Mouse (Mus musculus): ENCODE results near the gene Doxl2.
"Not testable (repeated sequence)": the region's sequence is repeated elsewhere in the genome, so short reads cannot be mapped to it uniquely, and the experiment has no call there.

The Doxl2 gene

DNA sequence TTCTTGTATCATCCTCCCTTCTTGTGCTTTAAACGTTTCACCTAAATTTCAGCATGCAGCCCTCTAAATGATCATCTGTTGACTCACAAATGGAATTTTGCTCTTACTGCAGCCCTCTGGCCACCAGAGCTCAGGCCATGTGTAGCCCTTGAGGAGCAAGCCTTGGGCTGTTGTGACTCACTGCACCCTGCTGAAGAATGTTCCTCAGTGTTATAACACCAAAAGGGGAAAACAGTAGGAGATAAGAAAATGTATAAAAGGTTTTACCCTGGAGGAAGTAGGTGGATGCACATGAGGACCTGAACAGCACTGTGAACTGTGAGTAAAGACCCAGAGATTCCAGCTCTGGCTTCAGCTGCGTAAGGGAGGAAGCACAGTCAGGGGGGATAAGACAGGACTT lies at the start of gene Doxl2:
Gene Doxl2 (plus strand): TSS at position 301 of the 400 bp plus-strand sequence.
- no peak for DNase-seq (ENCODE audit: low spot score in 2 of 2)

DNA sequence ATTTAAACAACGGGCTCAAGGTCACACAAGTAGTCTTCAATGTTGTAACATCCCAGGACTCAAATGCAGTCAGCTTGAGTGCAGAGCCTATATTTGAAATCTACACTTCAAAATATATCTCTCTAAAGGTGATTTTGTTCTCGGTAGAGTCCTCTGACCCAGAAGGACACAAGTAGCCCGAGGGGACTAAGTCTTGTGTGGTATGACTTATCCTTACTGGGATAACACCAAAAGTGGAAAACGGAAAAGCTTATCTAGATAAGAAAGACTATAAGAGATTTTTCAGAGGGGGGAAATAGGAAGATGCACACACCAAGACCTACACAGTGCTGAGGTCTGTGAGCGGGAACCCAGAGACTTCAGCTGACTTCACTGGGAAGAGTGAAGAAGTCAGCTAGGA lies 45.2 kb upstream of the Doxl2 start, which contains the start of gene 1600015I10Rik:
Gene 1600015I10Rik (plus strand): TSS at position 301 of the 400 bp plus-strand sequence.
- DNase-seq (ENCODE audit: low spot score in 2 of 2): no peak

DNA sequence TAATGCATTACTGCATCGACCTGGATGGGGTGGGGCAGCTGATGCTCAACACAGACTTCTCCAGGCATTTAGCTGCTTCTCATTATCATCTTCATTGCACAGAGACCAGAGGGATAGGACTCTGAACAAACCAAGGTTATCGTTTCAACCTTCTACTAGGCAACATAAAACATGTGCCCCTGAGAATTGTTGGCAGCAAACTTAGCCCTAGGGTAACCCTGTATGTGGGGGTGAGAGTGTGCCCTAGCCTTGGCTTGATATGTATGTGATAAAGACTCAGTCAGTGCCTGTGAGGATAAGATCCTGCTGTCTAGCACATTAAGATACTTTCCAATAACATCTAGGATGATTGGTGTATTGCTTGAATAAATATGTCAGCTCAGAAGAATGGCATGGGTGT lies 25.2 kb upstream of the Doxl2 start:
- no peak for DNase-seq (ENCODE audit: low spot score in 2 of 2)

DNA sequence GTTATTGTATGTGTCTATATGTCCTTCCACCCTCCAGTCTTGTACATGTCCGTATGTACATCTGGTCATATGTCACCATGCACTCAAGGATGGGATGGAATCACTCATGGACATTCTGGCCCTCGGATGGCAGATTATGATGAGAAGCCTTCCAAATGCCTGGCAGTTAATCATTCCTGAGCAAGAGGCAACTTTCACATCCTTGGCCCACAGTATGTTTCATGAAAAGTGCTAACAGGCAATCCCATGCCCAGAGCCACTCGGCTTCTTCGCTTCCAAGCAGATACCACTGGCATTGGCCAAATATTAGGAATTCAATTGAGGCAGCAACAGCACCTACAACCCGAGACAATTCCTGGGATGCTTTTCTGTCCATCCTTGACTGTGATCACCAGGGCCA lies 24.1 kb upstream of the Doxl2 start:
- no peak for DNase-seq (ENCODE audit: low spot score in 2 of 2)

DNA sequence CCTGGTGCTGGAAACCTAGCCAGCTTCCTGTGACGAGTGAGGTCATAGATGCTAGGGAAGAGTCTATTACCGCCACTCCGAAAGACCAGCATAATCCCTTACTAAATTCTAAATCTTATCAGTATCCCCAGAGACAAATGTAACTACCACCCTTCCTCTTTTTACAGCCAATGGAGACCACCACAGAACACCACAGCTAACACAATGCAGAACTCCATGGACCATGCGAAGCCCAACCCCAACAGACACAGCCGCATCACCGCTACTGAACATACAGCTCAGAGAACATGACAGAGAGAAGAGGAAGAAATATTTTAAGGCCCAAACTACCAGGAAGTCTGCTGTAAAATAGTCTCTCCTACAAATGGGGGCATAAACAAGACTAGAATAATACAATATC lies 23.1 kb upstream of the Doxl2 start:
- DNase-seq (ENCODE audit: low spot score in 2 of 2): no peak

DNA sequence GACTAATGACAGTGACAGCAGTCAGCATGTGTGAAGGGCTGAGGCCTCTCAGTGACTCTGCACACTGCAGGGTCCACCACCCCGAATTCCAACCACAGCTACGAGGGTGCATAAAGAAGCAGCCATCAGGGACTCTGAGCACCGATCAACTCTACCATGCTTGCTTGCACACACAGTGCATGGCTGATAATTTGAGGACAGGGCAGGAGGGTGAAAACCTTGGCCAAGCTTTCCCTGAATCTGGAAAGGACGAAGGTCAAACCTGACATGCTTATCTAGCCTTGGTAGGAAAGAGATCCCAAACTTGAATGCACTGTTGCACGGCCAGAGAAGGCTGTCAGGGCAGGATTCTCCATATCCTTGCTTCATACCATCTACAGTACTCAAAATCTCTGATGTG lies 21.5 kb upstream of the Doxl2 start:
- DNase-seq (ENCODE audit: low spot score in 2 of 2): no peak

DNA sequence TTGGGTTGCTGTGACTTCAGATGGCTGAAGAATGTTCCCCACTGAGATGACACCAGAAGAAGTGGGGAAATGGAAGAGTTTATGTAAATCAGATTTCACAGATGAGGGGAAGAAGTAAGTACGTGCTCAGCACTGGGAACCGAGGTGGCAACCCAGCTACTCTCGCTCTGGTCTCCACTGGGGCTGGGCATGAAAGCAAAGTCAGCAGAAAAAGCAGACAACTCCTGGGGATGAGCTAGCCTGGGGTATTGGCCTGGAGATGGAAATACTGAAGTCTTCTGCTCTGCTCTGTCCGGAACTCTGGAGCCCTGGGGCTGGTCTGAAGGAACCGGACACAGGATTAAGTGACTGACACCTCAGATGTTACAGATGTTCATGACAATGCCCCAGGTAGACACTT lies 20.6 kb upstream of the Doxl2 start:
- DNase-seq (ENCODE audit: low spot score in 2 of 2): no peak

DNA sequence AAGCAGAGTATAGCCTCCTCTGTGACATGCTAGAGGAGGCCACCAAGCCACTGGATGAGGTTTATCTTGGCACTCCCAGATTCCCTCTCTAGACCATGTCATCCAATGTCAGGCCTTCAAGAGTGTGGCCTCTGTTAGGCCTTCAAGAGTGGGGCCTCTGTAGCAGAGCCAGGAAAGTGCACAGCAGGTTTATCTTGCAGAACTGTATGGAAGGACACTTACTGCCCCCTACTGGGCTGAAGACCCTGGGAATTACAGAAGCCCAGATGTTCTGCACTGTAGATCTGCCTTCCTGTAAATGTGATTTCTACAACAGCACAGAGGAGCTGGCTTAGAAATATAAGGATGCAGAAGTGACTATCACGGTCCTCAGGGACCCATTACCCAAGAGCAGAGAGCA lies 19.8 kb upstream of the Doxl2 start:
- peak; percentile 44 to 59 for DNase-seq (ENCODE audit: low spot score in 2 of 2)

DNA sequence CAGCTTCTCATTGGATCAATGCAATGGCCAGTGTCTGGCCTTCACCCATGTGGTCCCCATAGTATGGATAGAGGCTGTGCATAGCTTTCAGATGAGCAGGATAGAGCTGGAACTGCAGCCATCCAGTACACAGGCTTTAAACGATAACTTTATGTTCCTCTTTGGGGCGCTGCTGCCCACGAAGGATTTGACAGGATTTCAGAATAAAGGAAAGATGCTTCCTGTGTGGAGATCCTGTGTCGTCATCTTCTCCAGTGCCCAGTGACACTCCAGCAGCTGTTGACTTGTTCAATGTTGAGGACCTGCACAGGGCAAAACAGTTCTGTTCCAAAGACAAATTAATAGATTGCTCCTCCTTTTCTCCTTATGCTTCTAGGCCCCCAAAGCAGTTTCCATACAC lies 18.0 kb upstream of the Doxl2 start:
- DNase-seq (ENCODE audit: low spot score in 2 of 2): no peak

DNA sequence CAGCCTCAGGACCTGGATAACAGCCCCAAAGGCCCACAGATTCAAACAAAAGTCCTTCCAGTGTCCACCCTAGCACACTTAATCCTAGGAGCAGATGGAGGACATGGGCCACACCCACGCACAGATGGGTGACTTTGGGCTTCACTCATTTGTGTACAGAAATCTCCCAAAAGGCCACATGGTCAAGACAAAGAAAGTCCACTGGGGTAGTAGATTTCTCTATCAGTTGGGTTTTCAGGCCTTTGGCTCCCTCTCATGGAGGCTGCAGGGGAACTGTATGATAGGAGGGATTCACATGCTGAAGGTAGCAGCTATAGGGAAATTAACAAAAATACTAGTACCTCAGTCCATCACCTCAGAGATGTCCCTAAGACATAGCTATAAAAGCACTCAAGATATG lies 16.7 kb upstream of the Doxl2 start:
- DNase-seq (ENCODE audit: low spot score in 2 of 2): peak; percentile 43 to 60

DNA sequence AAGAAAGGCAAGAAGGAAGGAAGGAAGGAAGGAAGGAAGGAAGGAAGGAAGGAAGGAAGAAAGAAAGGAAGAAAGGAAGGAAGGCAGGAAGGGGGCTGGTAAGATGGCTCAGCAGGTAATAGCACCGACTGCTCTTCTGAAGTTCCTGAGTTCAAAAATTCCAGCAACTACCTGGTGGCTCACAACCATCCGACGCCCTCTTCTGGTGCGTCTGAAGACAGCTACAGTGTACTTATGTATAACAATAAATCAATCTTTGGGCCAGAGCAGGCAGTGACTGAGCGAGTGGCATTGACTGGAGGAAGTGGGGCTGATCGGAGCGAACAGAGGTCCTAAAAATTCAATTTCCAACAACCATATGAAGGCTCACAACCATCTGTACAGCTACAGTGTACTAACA lies 15.6 kb upstream of the Doxl2 start:
- DNase-seq (ENCODE audit: low spot score in 2 of 2): not testable (repeated sequence)

DNA sequence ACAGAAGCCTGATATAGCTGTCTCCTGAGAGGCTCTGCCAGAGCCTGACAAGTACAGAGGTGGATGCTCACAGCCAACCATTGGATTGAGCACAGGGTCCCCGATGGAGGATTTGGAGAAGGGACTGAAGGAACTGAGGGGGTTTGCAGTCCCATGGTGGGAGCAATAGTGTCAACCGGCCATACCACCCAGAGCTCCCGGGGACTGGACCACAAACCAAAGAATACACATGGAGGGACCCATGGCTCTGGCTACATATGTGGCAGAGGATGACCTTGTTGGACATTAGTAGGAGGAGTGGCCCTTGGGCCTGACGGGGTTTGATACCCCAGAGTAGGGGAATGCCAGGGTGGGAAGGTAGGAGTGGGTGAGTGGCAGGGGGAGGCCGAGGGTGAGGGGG lies 8.1 kb upstream of the Doxl2 start:
- not testable (repeated sequence) for DNase-seq (ENCODE audit: low spot score in 2 of 2)

DNA sequence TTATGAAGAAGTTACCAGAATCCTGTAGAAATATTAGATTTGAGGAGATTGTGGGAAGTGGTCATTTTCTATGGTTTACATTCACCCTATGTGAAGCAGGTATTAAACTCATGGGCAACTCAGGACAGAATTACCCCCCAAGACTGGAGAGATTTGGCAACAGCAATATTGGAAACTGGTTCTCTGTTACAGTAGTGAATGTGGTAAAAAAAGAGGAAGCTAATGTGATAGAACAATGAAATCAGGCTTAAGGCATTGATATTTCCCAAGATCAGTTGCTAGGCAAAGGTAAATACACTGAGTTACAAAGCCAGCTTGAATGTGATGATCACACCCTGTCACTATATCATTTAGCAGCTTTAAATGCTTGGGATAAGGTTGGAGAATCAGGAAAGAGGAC lies 6.9 kb upstream of the Doxl2 start:
- DNase-seq (ENCODE audit: low spot score in 2 of 2): no peak

DNA sequence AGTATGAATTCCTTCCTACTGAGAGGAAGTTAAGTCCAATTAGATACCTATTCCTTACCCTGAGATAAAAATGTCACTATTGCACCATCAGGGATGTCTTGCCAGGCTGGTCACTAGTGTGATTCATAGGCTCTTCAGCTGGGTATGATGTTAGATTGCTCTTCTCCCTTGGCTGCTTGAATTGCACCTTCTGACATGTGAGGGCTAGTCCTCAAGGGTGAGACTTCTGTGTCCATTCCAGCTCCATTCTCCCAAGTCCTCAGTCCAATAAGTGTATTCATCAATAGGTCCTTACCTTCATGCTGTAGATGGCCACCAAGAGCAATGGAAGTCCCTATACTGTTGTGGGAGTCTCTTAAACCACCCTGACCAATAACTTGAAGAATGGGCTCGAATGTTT lies 4.9 kb downstream of the Doxl2 start:
- no peak for DNase-seq (ENCODE audit: low spot score in 2 of 2)

DNA sequence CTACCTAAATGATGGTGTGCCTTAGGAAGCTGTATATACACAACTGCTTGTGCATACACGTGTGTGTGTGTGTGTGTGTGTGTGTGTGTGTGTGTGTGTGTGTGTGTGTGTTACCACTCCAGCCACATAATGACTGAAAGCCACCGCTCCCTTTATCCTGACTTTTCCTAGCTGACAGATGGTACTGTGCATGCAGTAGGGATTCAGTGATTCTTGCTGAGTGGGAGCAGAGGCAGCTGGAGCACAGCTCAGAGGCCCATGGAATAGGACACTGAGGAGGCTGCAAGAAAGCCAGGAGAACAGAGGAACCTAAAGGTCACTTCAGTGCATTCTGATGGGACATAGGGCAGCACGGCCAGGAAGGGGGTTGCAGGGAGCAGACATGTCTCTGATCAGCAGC lies 7.5 kb downstream of the Doxl2 start:
- DNase-seq (ENCODE audit: low spot score in 2 of 2): peak in 1 of 2 experiments; percentile 41

DNA sequence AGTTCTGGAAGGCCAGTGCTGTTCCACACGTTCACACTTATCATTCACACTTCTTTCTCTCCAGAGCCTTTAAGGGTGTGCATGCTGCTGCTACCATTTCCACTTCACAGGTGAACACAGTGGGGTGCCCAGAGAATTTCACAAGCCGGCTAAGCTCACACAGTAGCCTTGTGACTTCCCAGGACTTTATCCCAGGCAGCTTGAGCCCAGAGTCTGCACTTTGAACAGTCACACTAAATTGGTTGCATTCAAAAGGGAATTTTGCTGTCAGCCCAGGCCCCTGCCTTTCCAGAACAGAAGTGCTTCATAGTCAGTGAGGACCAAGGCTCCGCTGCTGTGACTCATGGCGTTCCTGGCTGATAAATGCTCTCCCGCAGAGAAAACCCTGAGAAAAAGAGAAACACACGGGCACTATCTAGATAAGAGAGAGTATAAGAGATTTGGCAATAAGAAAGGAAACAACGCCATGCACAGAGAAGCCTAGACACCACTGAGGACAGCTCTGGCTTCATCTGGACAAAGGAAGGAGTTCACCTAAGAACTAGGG lies 11.8 kb downstream of the Doxl2 start, which contains the start of gene Svs1:
Gene Svs1 (plus strand): TSS at position 418 of the 547 bp plus-strand sequence.
- DNase-seq (ENCODE audit: low spot score in 2 of 2): no peak

DNA sequence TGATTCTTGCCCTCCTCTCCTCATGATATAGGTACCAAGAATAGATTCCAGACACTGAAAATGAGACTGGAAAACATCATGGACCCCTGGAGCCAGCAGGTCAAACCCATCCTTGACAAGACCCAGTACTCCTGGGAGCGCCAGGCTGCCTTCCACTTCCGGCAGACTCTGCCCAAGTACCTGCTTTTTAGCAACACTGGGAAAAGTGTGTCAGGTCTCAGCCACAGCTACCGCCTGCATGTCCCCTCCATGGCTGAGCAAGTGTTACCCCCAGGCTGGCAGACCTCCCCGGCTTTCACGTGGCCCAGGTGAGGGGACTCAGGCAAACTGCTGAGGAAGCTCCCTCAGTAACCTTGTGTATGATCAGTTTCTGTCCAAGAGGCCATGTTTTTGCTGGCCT lies 15.2 kb downstream of the Doxl2 start:
- DNase-seq (ENCODE audit: low spot score in 2 of 2): no peak

DNA sequence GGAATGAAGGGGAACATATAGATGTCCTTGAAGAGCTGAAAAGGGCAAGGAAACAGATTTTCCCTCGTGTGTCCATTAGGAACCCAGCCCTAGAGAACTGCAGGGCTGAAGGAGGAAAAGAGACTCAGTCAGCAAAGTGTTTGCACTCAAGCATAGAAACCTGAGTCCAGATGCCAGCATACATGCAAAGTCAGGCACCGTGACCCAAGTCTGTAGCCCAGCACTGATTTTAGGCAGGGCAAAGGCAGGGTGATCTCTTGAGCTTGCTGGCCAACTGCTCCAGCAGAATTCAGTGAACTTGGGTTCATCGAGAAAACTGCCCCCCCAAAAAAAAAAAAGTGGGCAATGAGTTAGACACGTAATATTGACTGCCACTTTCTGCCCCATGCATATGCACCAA lies 17.2 kb downstream of the Doxl2 start:
- DNase-seq (ENCODE audit: low spot score in 2 of 2): no peak

DNA sequence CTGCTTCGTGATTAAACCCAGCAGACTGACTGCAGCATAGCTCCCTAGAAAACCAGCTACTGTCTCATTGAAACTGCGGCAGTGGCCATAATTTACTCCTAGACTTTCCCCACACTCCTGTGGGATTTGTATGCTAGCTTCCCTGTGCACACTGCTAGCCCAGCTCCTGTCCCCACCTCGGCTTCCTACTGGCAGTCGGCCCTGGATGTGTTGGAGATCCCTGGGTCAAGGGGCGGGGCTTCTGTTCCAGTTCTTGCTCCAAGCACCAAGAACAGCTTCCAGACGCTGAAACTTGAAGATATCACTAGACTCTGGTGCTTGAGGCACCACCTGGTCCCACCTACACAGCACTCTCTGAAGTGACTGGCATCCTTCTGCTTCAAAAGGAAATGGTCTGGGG lies 23.4 kb downstream of the Doxl2 start:
- peak in 1 of 2 experiments; percentile 10 for DNase-seq (ENCODE audit: low spot score in 2 of 2)

DNA sequence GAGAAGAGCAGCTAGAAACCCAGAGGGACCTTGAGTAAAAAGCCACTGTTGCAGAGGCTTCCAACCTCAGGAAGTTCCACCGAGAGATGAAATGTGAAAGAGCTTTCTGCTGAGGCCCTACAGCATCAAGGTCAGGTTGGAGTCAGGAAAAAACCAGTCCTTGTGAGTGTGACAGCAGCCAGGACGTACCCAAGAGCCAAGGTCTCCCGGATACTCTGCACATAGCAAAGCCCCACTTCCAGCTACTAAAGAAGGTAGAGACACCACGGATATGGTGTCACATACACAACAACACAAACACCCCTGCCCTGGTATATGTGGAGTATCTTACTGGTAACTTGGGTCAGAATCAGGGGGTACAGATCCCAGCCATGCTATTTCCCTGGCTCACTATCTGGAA lies 24.0 kb downstream of the Doxl2 start:
- peak in 1 of 2 experiments; percentile 10 for DNase-seq (ENCODE audit: low spot score in 2 of 2)

DNA sequence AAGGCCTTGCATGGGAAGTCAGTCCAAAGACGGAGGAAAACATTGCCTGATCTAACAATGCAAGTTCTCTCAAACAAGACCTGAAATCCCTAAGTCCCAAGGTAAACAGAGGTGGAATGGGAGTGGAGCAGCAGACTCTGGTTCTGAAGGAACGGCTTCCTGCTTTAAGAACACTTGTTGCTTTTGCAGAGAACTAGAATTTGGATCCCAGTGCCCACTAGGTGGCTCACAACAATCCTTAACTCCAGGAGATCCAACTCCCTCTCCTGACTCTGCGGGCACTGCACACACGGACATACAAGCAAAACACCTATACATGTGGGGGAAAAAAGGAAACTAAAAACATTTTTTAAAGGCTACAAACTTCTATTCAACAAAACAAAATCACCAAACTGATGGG lies 28.6 kb downstream of the Doxl2 start:
- peak in 1 of 2 experiments; percentile 33 for DNase-seq (ENCODE audit: low spot score in 2 of 2)

DNA sequence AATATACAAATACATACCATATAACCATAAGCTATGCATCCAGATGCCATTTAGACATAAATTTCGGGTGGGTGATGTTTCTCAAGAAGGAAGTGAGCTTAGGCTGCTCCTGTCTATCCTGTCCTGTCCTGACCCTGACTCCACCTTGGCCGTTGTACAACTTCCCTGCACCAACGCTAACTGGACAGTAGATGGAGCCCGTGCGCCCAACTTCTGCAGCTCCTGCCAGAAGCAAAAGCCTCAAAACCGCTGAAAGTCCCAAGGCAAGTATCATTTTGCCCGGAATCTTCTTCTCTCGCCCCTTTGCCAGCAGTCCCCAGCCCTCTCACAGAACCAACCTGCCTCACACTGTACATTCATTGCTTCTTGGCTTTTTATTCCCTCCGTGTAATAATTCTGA lies 33.2 kb downstream of the Doxl2 start:
- peak; percentile 72 to 81 for DNase-seq (ENCODE audit: low spot score in 2 of 2)

DNA sequence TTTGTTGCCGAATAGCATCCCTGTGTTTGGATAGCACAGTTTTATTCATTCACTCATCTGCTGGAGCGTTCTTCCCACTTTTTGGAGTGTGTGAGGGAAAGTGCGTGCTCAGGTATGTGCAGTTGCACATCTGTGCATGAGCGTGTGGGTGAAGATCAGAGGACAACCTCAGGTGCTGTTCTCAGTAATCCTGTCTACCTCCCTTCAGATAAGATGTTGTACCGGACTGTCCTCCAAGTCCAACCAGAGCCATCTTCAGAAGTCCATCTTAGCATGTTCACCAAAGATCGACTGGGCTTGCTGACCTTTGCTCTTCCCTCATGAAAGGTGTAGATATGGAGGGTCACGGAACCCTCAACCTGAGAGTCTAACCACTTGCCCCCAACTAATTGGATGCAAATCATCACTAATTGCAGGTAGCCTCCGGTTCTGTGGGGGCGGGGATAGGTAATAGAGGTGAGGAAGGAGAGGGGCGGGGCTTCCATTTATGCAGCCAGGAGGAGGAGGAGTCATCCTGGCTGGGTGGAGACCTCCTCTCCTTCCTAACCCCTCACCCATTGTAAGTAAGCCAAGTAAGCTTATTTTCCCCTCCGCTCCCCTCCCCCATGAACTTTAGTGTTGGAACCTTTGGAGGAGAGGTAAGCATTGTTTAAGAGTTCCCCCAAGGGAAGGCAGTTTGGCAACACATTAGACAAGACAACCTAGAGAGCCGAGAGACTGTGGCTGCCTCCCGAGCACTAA lies 33.8 kb downstream of the Doxl2 start:
- DNase-seq (ENCODE audit: low spot score in 2 of 2): peak in 1 of 2 experiments; percentile 13

DNA sequence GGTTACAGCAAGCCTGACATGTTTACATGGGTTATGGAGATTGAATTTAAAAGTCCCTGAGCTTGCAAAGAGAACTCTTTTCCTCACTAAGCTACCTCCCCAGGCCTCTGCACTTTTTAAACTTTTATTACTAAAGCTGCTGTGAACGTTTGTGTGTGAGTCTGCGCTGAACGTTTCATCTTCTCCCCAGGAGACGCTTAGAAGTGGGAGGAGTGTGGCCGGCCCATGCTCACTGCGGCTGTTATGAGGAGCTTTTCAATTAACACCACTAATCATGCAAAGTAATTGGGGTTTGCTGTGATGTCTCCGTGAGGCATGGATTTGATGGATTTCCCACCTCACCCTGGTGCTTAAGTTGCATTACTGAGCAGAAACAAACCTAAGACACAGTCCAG lies 34.4 kb downstream of the Doxl2 start:
- DNase-seq (ENCODE audit: low spot score in 2 of 2): peak in 1 of 2 experiments; percentile 11

Data from right cerebral cortex, postnatal 10 days (tissue).